Mouse (Mus musculus) kidney, adult 9 months (tissue): ENCODE results near the gene Spryd3.

Experiments used
- DNase-seq: peaks from one replicate; pipeline ENCODE4 v3.0.0; 2022

Spryd3 gene

GRCm38 (mm10) chr15:102112181-102112580 is 23.9 kb downstream of the Spryd3 start:
- no peak for DNase-seq

- DNase-seq: no peak
Measured at GRCm38 (mm10) chr15:102111495-102111829, 24.6 kb downstream of the Spryd3 start.

- DNase-seq: peak; percentile 17
Measured at GRCm38 (mm10) chr15:102110701-102111494, 25.1 kb downstream of the Spryd3 start.

- no peak for DNase-seq
Measured at GRCm38 (mm10) chr15:102110271-102110670, 25.8 kb downstream of the Spryd3 start.

- peak; percentile 87 for DNase-seq
Measured at GRCm38 (mm10) chr15:102108651-102109525, 27.1 kb downstream of the Spryd3 start.

GRCm38 (mm10) chr15:102107689-102108573 is 28.1 kb downstream of the Spryd3 start:
- DNase-seq: peak; percentile 77

GRCm38 (mm10) chr15:102106754-102107456 is 29.1 kb downstream of the Spryd3 start:
- no peak for DNase-seq

GRCm38 (mm10) chr15:102105764-102106730 is 30.0 kb downstream of the Spryd3 start:
- no peak for DNase-seq

- peak; percentile 84 for DNase-seq
Measured at GRCm38 (mm10) chr15:102105360-102105759, 30.7 kb downstream of the Spryd3 start.

GRCm38 (mm10) chr15:102103947-102104555 is 32.0 kb downstream of the Spryd3 start:
- DNase-seq: peak; percentile 98

GRCm38 (mm10) chr15:102103371-102103946 is 32.6 kb downstream of the Spryd3 start:
- DNase-seq: peak; percentile 72

GRCm38 (mm10) chr15:102102548-102103121 is 33.4 kb downstream of the Spryd3 start:
- peak; percentile 81 for DNase-seq

GRCm38 (mm10) chr15:102101672-102102541 is 34.1 kb downstream of the Spryd3 start:
- DNase-seq: peak; percentile 88

GRCm38 (mm10) chr15:102100996-102101671 is 34.9 kb downstream of the Spryd3 start:
- DNase-seq: peak; percentile 71

- DNase-seq: peak; percentile 94
Measured at GRCm38 (mm10) chr15:102100161-102100981, 35.7 kb downstream of the Spryd3 start, which contains the start of gene Tns2. Gene Tns2 (plus strand): TSS chr15:102100413.

- no peak for DNase-seq
Measured at GRCm38 (mm10) chr15:102099771-102100160, 36.3 kb downstream of the Spryd3 start.

- no peak for DNase-seq
Measured at GRCm38 (mm10) chr15:102099260-102099659, 36.8 kb downstream of the Spryd3 start.
